Mouse (Mus musculus) cortical plate, adult 2 months (tissue): ENCODE results near the gene Spata22. TPM values are rescaled to one million over a fixed set of nuclear protein-coding genes. Genes with fewer than 3 reads are reported as not detected.

Experiments used
- H3K27ac ChIP-seq: fragments of 200-500 bp; 2 replicates; pipeline ENCODE4 v1.5.1; 2012; ENCODE audit warnings: low read length, control low read depth, inconsistent platforms; ENCODE audit not compliant: insufficient read depth
- H3K4me1 ChIP-seq: fragments of 200-500 bp; 2 replicates; pipeline ENCODE4 v1.6.1; 2011; ENCODE audit warnings: low read length; ENCODE audit not compliant: control insufficient read depth, insufficient read depth
- H3K4me3 ChIP-seq: fragments of 200-500 bp; 2 replicates; pipeline ENCODE4 v1.5.1; 2011; ENCODE audit warnings: mild to moderate bottlenecking, low read length, control low read depth; ENCODE audit not compliant: insufficient read depth
- CTCF ChIP-seq: fragments of 200-500 bp; IDR thresholded peaks from 2 replicates; pipeline ENCODE4 v1.5.1; 2011; ENCODE audit warnings: mild to moderate bottlenecking, control low read depth, low read length; ENCODE audit not compliant: insufficient read depth; ENCODE audit errors: extremely low read depth
- POLR2A ChIP-seq: fragments of 200-500 bp; IDR thresholded peaks from 2 replicates; pipeline ENCODE4 v1.6.1; 2011; ENCODE audit warnings: mild to moderate bottlenecking, low read length, control low read depth; ENCODE audit not compliant: insufficient read depth; ENCODE audit errors: extremely low read depth
- polyA plus RNA-seq: library from polyadenylated mRNA; depleted of rRNA; stranded (reverse); fragments of >200 nt; gene quantifications from 2 replicates; pipeline ENCODE4 v1.2.3, GENCODE M21; 2012; rRNA removed

Gene Spata22
- polyA plus RNA-seq, 1 experiment, result 0.08 TPM

GRCm38 (mm10) chr11:73323906-73324830 lies 5.4 kb upstream of the Spata22 start:
- Histone ChIP-seq H3K4me1 (no peaks in the 10 kb centered on the region), H3K4me3 (peak overlapping the region; percentile 30), H3K27ac (peak overlapping the region; percentile 73; the same call in 1 of the 2 replicates)
- TF ChIP-seq CTCF (no peak), POLR2A (no peak)

GRCm38 (mm10) chr11:73326485-73326886 lies 3.1 kb upstream of the Spata22 start:
- TF ChIP-seq POLR2A, result no peak
- TF ChIP-seq CTCF, result no peak
- Histone ChIP-seq H3K4me3 (no peak overlapping the region), H3K27ac (no peak overlapping the region), H3K4me1 (no peaks in the 10 kb centered on the region)

- Histone ChIP-seq H3K4me3 (no peak overlapping the region), H3K27ac (no peak overlapping the region), H3K4me1 (no peaks in the 10 kb centered on the region)
- TF ChIP-seq POLR2A (no peak), CTCF (no peak)
Measured at GRCm38 (mm10) chr11:73327361-73327760, 2.2 kb upstream of the Spata22 start.

- no peak overlapping the region for H3K4me3 ChIP-seq
- H3K27ac ChIP-seq, result no peak overlapping the region
- H3K4me1 ChIP-seq, result no peaks in the 10 kb centered on the region
- TF ChIP-seq CTCF, result no peak
- no peak for TF ChIP-seq POLR2A
Measured at GRCm38 (mm10) chr11:73333357-73333756, 3.8 kb downstream of the Spata22 start.

GRCm38 (mm10) chr11:73336919-73337318 lies 7.4 kb downstream of the Spata22 start:
- Histone ChIP-seq H3K4me3 (no peak overlapping the region), H3K4me1 (no peaks in the 10 kb centered on the region), H3K27ac (no peak overlapping the region)
- TF ChIP-seq POLR2A (no peak), CTCF (no peak)

GRCm38 (mm10) chr11:73350483-73350882 lies 20.9 kb downstream of the Spata22 start, which contains the start of gene Olfr20:
TSS of gene Olfr20 (plus strand) at chr11:73350783.
- Histone ChIP-seq H3K4me3 (no peak within 1 kb of the TSS), H3K27ac (no peak within 1 kb of the TSS), H3K4me1 (no peaks in the 10 kb centered on the region)
- TF ChIP-seq CTCF (no peak), POLR2A (no peak)

- H3K27ac ChIP-seq, result no peak within 1 kb of the TSS
- H3K4me1 ChIP-seq, result no peaks in the 10 kb centered on the region
- no peak for TF ChIP-seq CTCF
- TF ChIP-seq POLR2A, result no peak
- no peak within 1 kb of the TSS for H3K4me3 ChIP-seq
Measured at GRCm38 (mm10) chr11:73370946-73371345, 41.4 kb downstream of the Spata22 start, which contains the start of gene Olfr376. TSS of gene Olfr376 (plus strand) at chr11:73371246.

- Histone ChIP-seq H3K4me1 (no peaks in the 10 kb centered on the region), H3K4me3 (no peak overlapping the region), H3K27ac (no peak overlapping the region)
- no peak for TF ChIP-seq CTCF
- no peak for TF ChIP-seq POLR2A
Measured at GRCm38 (mm10) chr11:73395374-73395773, 65.8 kb downstream of the Spata22 start.

Other genes starting within 250 kb of the Spata22 start
- 0.21 and 0.25 TPM in 2 replicates for gene Itgae, start 239.2 kb upstream of the Spata22 start, polyA plus RNA-seq
- 0.13 and 0.15 TPM in 2 replicates for gene Haspin, start 191.4 kb upstream of the Spata22 start, polyA plus RNA-seq
- 0.35 and 0.68 TPM in 2 replicates for gene P2rx5, start 169.3 kb upstream of the Spata22 start, polyA plus RNA-seq
- 62.8 and 69.7 TPM in 2 replicates for gene Emc6, start 152.7 kb upstream of the Spata22 start, polyA plus RNA-seq
- gene Tax1bp3, start 152.7 kb upstream of the Spata22 start, polyA plus RNA-seq, result 13.3 and 13.6 TPM in 2 replicates
- 23.5 and 24.5 TPM in 2 replicates for gene Ctns, start 130.7 kb upstream of the Spata22 start, polyA plus RNA-seq
- 4.1 and 4.4 TPM in 2 replicates for gene Shpk, start 130.3 kb upstream of the Spata22 start, polyA plus RNA-seq
- 0.13 and 0.19 TPM in 2 replicates for gene Trpv1, start 95.4 kb upstream of the Spata22 start, polyA plus RNA-seq
- gene Trpv3, start 62.4 kb upstream of the Spata22 start, polyA plus RNA-seq, result 0.52 and 0.62 TPM in 2 replicates
- 29.5 and 34.3 TPM in 2 replicates for gene Aspa, start 145 bp upstream of the Spata22 start, polyA plus RNA-seq
- not detected in 2 replicates for gene Gm49340, start within 50 bp of the Spata22 start, polyA plus RNA-seq
- not detected in 2 replicates for gene Olfr20, start 21.0 kb downstream of the Spata22 start, polyA plus RNA-seq
- gene Olfr376, start 41.5 kb downstream of the Spata22 start, polyA plus RNA-seq, result not detected in 2 replicates
- not detected in 2 replicates for gene Olfr1, start 69.9 kb downstream of the Spata22 start, polyA plus RNA-seq
- gene Olfr378, start 98.7 kb downstream of the Spata22 start, polyA plus RNA-seq, result not detected in 2 replicates
- not detected in 2 replicates for gene Olfr380, start 127.8 kb downstream of the Spata22 start, polyA plus RNA-seq
- not detected in 2 replicates for gene Olfr381, start 161.9 kb downstream of the Spata22 start, polyA plus RNA-seq
- gene Olfr382, start 187.5 kb downstream of the Spata22 start, polyA plus RNA-seq, result not detected in 2 replicates